Mouse (Mus musculus) ES-E14 (cell line): Measurements from ENCODE around the gene Gm42688. TPM values are rescaled to one million over a fixed set of nuclear protein-coding genes. Genes with fewer than 3 reads are reported as not detected.

Source experiments
- total RNA-seq: library from RNA; depleted of rRNA; stranded (reverse); fragments of 300-350 nt; gene quantifications from 2 replicates; pipeline ENCODE4 v1.2.3, GENCODE M21; 2012; rRNA removed

The Gm42688 gene
- total RNA-seq, 1 experiment, result 1.3 TPM

Other genes starting within 250 kb of the Gm42688 start
- gene Sema4f, start 161.8 kb upstream of the Gm42688 start, total RNA-seq, result 2.3 and 3.5 TPM in 2 replicates
- 5.7 and 6.8 TPM in 2 replicates for gene M1ap, start 154.7 kb upstream of the Gm42688 start, total RNA-seq
- 8.5 and 14.9 TPM in 2 replicates for gene Dok1, start 68.1 kb upstream of the Gm42688 start, total RNA-seq
- gene Loxl3, start 67.4 kb upstream of the Gm42688 start, total RNA-seq, result 2.3 and 3.4 TPM in 2 replicates
- gene Aup1, start 47.1 kb upstream of the Gm42688 start, total RNA-seq, result 152 and 242 TPM in 2 replicates
- gene Htra2, start 46.3 kb upstream of the Gm42688 start, total RNA-seq, result 66.8 and 80.3 TPM in 2 replicates
- gene Dqx1, start 43.8 kb upstream of the Gm42688 start, total RNA-seq, result 3.7 and 5.6 TPM in 2 replicates
- 0.58 TPM in 1 of 2 replicates, not detected in the other for gene Tlx2, start 31.3 kb upstream of the Gm42688 start, total RNA-seq
- gene Pcgf1, start 23.7 kb upstream of the Gm42688 start, total RNA-seq, result 12.7 and 14.7 TPM in 2 replicates
- gene Lbx2, start 15.2 kb upstream of the Gm42688 start, total RNA-seq, result 0.42 and 0.62 TPM in 2 replicates
- 4.6 and 4.7 TPM in 2 replicates for gene Ccdc142, start within 50 bp of the Gm42688 start, total RNA-seq
- 50.5 and 53.9 TPM in 2 replicates for gene Mrpl53, start 7.4 kb downstream of the Gm42688 start, total RNA-seq
- gene Mogs, start 13.9 kb downstream of the Gm42688 start, total RNA-seq, result 42.3 and 92.6 TPM in 2 replicates
- 47.5 and 63.8 TPM in 2 replicates for gene Wbp1, start 19.9 kb downstream of the Gm42688 start, total RNA-seq
- 19.2 and 21.2 TPM in 2 replicates for gene Ino80b, start 23.8 kb downstream of the Gm42688 start, total RNA-seq
- 20.0 and 32.4 TPM in 2 replicates for gene Rtkn, start 33.8 kb downstream of the Gm42688 start, total RNA-seq
- gene Wdr54, start 54.8 kb downstream of the Gm42688 start, total RNA-seq, result 3.7 and 4.3 TPM in 2 replicates
- gene 1700003E16Rik, start 54.8 kb downstream of the Gm42688 start, total RNA-seq, result 0.31 and 0.53 TPM in 2 replicates
- 40.6 and 41.7 TPM in 2 replicates for gene Dctn1, start 64.3 kb downstream of the Gm42688 start, total RNA-seq
- gene Slc4a5, start 118.2 kb downstream of the Gm42688 start, total RNA-seq, result 100 and 104 TPM in 2 replicates
- 73.0 and 80.4 TPM in 2 replicates for gene Mthfd2, start 224.3 kb downstream of the Gm42688 start, total RNA-seq
- gene Mob1a, start 224.4 kb downstream of the Gm42688 start, total RNA-seq, result 32.9 and 53.4 TPM in 2 replicates
- gene Bola3, start 247.5 kb downstream of the Gm42688 start, total RNA-seq, result 13.1 and 24.5 TPM in 2 replicates